Mouse (Mus musculus) heart, adult 2 months (tissue): ENCODE measurements around the gene Samm50.

Source experiments
- CTCF ChIP-seq: fragments of 200-600 bp; IDR thresholded peaks from 2 replicates; pipeline ENCODE4 v1.8.1; 2022; ENCODE audit warnings: antibody characterized with exemption, mild to moderate bottlenecking, moderate library complexity
- EP300 ChIP-seq: fragments of 200-500 bp; IDR thresholded peaks from 2 replicates; pipeline ENCODE4 v1.6.1; 2011; ENCODE audit warnings: low read depth, low read length, control low read depth; ENCODE audit not compliant: insufficient read depth
- POLR2A ChIP-seq: fragments of 200-500 bp; IDR thresholded peaks from 2 replicates; pipeline ENCODE4 v1.6.1; 2011; ENCODE audit warnings: mild to moderate bottlenecking, low read depth, low read length, control low read depth; ENCODE audit not compliant: insufficient read depth

- TF ChIP-seq CTCF (no peak), EP300 (no peak), POLR2A (no peak)
Observed at GRCm38 (mm10) chr15:84238552-84238951, 46.5 kb downstream of the Samm50 start.
